Mouse (Mus musculus): Measurements from ENCODE around the gene Gm45713.

GRCm38 (mm10) chr7:45163735-45164490 is 27.9 kb upstream of the Gm45713 start, which contains the start of gene Slc17a7:
- TF ChIP-seq ZC3H11A (IDR thresholded peaks at IDR 0.05; ENCODE audit: borderline replicate concordance, low read depth, low read length) (no peak), ZNF384 (IDR thresholded peaks at IDR 0.05; ENCODE audit: low read depth, low read length) (no peak), HCFC1 (IDR thresholded peaks at IDR 0.05; ENCODE audit: borderline replicate concordance, insufficient read depth, low read length) (no peak), MAFK (IDR thresholded peaks at IDR 0.05; ENCODE audit: insufficient read depth, low read depth, low read length) (no peak)

Data from ES-E14 (cell line).